Mouse (Mus musculus): ENCODE measurements at regions not wholly inside any gene's neighbourhood (a gene's known extent, or its start where the extent isn't known, plus 50 kb on each side); places are given as distances from the start of the nearest gene placed in this dataset.

DNA sequence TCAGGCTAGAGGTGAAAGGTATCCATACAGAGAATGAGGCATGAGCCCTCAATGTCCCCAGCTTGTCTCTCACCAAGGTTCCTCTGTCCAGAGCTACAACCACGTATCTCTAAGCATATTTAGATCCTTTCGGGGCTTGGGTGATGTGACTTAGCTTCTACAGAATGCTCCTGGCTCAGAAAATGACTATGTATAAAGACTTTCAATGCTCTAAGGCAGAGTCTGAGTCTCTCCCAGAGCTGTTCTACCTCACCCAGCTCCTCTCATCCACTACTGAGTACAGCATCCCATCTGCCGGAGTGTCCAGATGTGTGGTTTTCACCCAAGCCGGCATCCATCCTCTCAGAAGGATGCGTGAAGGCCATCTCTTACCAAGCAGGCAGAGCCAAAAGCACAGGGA lies 216.1 kb upstream of the Spdye4c start:
- TF ChIP-seq NRF1 (IDR thresholded peaks at IDR 0.05; ENCODE audit: low read depth, low read length) (no peak), ZNF384 (IDR thresholded peaks at IDR 0.05; ENCODE audit: low read depth, low read length) (no peak), POLR2A (IDR thresholded peaks at IDR 0.05; ENCODE audit: low read depth, low read length) (no peak), PAX5 (IDR thresholded peaks at IDR 0.05; ENCODE audit: low read length) (no peak)

Measured in CH12.LX (cell line).